Mouse (Mus musculus) E14TG2a.4 (cell line): Measurements from ENCODE around the gene Castor2.

Experiments
- H3K27me3 ChIP-seq: 2 replicates; pipeline ENCODE4 v1.6.1; 2014; ENCODE audit warnings: low read length, control low read depth; ENCODE audit not compliant: insufficient read depth
- H3K36me3 ChIP-seq: 2 replicates; pipeline ENCODE4 v1.6.1; 2014; ENCODE audit warnings: low read length, control low read depth; ENCODE audit not compliant: insufficient read depth
- H3K4me1 ChIP-seq: replicated peaks from 2 replicates; pipeline ENCODE4 v1.6.1; 2014; ENCODE audit warnings: low read depth, low read length, control low read depth
- H3K4me3 ChIP-seq: replicated peaks from 2 replicates; pipeline ENCODE4 v1.5.1; 2014; ENCODE audit warnings: mild to moderate bottlenecking, low read length
- H3K9me3 ChIP-seq: 2 replicates; pipeline ENCODE4 v1.6.1; 2014; ENCODE audit warnings: low read length, control low read depth
- CTCF ChIP-seq: conservative IDR thresholded peaks from 2 replicates; pipeline ENCODE4 v1.5.1; 2014; ENCODE audit warnings: low read length
- NANOG ChIP-seq: IDR thresholded peaks from 2 replicates; pipeline ENCODE4 v1.6.1; 2014; ENCODE audit warnings: borderline replicate concordance, low read length, mixed read lengths
- POU5F1 ChIP-seq: IDR thresholded peaks from 2 replicates; pipeline ENCODE4 v1.6.1; 2014; ENCODE audit warnings: low read length, borderline replicate concordance

The Castor2 gene

GRCm38 (mm10) chr5:134099496-134100211 is at the start of gene Castor2:
Gene Castor2 (plus strand): TSS chr5:134099711.
- Histone ChIP-seq H3K4me1 (peaks cover 39% of the 10 kb centered on the region), H3K27me3 (peaks cover 17% of the 10 kb centered on the region; the same call in 1 of the 2 replicates), H3K4me3 (peak within 1 kb of the TSS; percentile 89), H3K9me3 (0 out of 2 replicates have a peak, but pooled peaks cover 1% of the 10 kb centered on the region), H3K36me3 (no peaks in the 10 kb centered on the region)
- TF ChIP-seq CTCF (no peak), POU5F1 (no peak), NANOG (no peak)

GRCm38 (mm10) chr5:134050711-134051110 is 48.8 kb upstream of the Castor2 start:
- H3K27me3 ChIP-seq = peaks cover 17% of the 10 kb centered on the region; the same call in 1 of the 2 replicates
- H3K4me3 ChIP-seq = no peak overlapping the region
- H3K36me3 ChIP-seq = no peaks in the 10 kb centered on the region
- H3K9me3 ChIP-seq = peaks cover 14% of the 10 kb centered on the region
- peaks cover 9% of the 10 kb centered on the region for H3K4me1 ChIP-seq
- TF ChIP-seq POU5F1 = no peak
- TF ChIP-seq NANOG = no peak
- TF ChIP-seq CTCF = no peak

- peaks cover 9% of the 10 kb centered on the region for H3K4me1 ChIP-seq
- no peaks in the 10 kb centered on the region for H3K36me3 ChIP-seq
- peaks cover 10% of the 10 kb centered on the region; the same call in 1 of the 2 replicates for H3K27me3 ChIP-seq
- H3K4me3 ChIP-seq = no peak overlapping the region
- H3K9me3 ChIP-seq = peaks cover 8% of the 10 kb centered on the region
- TF ChIP-seq CTCF (peak; percentile 66), POU5F1 (no peak)
These were observed 46.9 kb upstream of the Castor2 start for GRCm38 (mm10) chr5:134052614-134053013.

GRCm38 (mm10) chr5:134054496-134054895 is 45.0 kb upstream of the Castor2 start:
- Histone ChIP-seq H3K4me1 (peaks cover 9% of the 10 kb centered on the region), H3K27me3 (0 out of 2 replicates have a peak, but pooled peaks cover 2% of the 10 kb centered on the region), H3K9me3 (peaks cover 12% of the 10 kb centered on the region), H3K36me3 (no peaks in the 10 kb centered on the region), H3K4me3 (no peak overlapping the region)
- TF ChIP-seq POU5F1 (no peak), NANOG (no peak), CTCF (no peak)

- H3K27me3 ChIP-seq = peaks cover 9% of the 10 kb centered on the region; the same call in 1 of the 2 replicates
- TF ChIP-seq CTCF (no peak), POU5F1 (no peak), NANOG (no peak)
- no peaks in the 10 kb centered on the region for H3K4me1 ChIP-seq
- H3K9me3 ChIP-seq = peaks cover 12% of the 10 kb centered on the region
- no peak overlapping the region for H3K4me3 ChIP-seq
- no peaks in the 10 kb centered on the region for H3K36me3 ChIP-seq
These were observed 40.6 kb upstream of the Castor2 start for GRCm38 (mm10) chr5:134058793-134059352.

- Histone ChIP-seq H3K4me1 (no peaks in the 10 kb centered on the region; the same call in 1 of the 2 replicates), H3K27me3 (peaks cover 20% of the 10 kb centered on the region), H3K4me3 (no peak overlapping the region), H3K9me3 (no peaks in the 10 kb centered on the region), H3K36me3 (no peaks in the 10 kb centered on the region)
- TF ChIP-seq CTCF (peak; percentile 83), POU5F1 (no peak)
These were observed 36.0 kb upstream of the Castor2 start for GRCm38 (mm10) chr5:134063362-134064064.

GRCm38 (mm10) chr5:134066261-134066660 is 33.2 kb upstream of the Castor2 start:
- Histone ChIP-seq H3K4me3 (no peak overlapping the region), H3K4me1 (no peaks in the 10 kb centered on the region; the same call in 1 of the 2 replicates), H3K9me3 (peaks cover 14% of the 10 kb centered on the region), H3K36me3 (no peaks in the 10 kb centered on the region), H3K27me3 (peaks cover 20% of the 10 kb centered on the region)
- TF ChIP-seq NANOG = no peak

- Histone ChIP-seq H3K4me1 (no peaks in the 10 kb centered on the region; the same call in 1 of the 2 replicates), H3K36me3 (no peaks in the 10 kb centered on the region), H3K9me3 (peaks cover 14% of the 10 kb centered on the region), H3K4me3 (no peak overlapping the region), H3K27me3 (peaks cover 13% of the 10 kb centered on the region)
- TF ChIP-seq POU5F1 (no peak), CTCF (peak; percentile 32), NANOG (no peak)
These were observed 31.6 kb upstream of the Castor2 start for GRCm38 (mm10) chr5:134067924-134068323.
